Mouse (Mus musculus) lung, embryonic 14.5 days (tissue): ENCODE measurements around the gene Nin. TPM values are rescaled to one million over a fixed set of nuclear protein-coding genes. Genes with fewer than 3 reads are reported as not detected.
A peak's percentile ranks its signal among the peaks of the same experiment; 100 is the strongest.

Experiments used
- ATAC-seq: fragments of 200-750 bp; cut with Nextera tagmentation; 2 replicates; pipeline ENCODE4 v1.8.0; 2017; ENCODE audit warnings: mild to moderate bottlenecking, moderate TSS enrichment, moderate library complexity; ENCODE audit not compliant: insufficient read depth
- DNase-seq: peaks from one replicate; pipeline ENCODE4 v3.0.0-alpha.2; 2015
- H3K27ac ChIP-seq: fragments of 300-500 bp; sonication (generic); 2 replicates; pipeline ENCODE4 v1.5.1; 2014; ENCODE audit warnings: low read depth, mild to moderate bottlenecking, moderate library complexity
- H3K27me3 ChIP-seq: fragments of 300-500 bp; sonication (generic); 2 replicates; pipeline ENCODE4 v1.6.1; 2014; ENCODE audit warnings: low read length, control low read depth; ENCODE audit not compliant: insufficient read depth
- H3K36me3 ChIP-seq: fragments of 300-500 bp; sonication (generic); 2 replicates; pipeline ENCODE4 v1.6.1; 2014; ENCODE audit warnings: control low read depth; ENCODE audit not compliant: insufficient read depth
- H3K4me1 ChIP-seq: fragments of 300-500 bp; sonication (generic); 2 replicates; pipeline ENCODE4 v1.6.1; 2014; ENCODE audit warnings: antibody characterized with exemption, control low read depth; ENCODE audit not compliant: insufficient read depth
- H3K4me2 ChIP-seq: fragments of 300-500 bp; sonication (generic); 2 replicates; pipeline ENCODE4 v1.6.1; 2014; ENCODE audit warnings: mild to moderate bottlenecking
- H3K4me3 ChIP-seq: fragments of 300-500 bp; sonication (generic); 2 replicates; pipeline ENCODE4 v1.5.1; 2014; ENCODE audit warnings: low read depth, low read length
- H3K9ac ChIP-seq: fragments of 300-500 bp; sonication (generic); 2 replicates; pipeline ENCODE4 v1.6.1; 2014
- H3K9me3 ChIP-seq: fragments of 300-500 bp; sonication (generic); 2 replicates; pipeline ENCODE4 v1.6.1; 2016; ENCODE audit warnings: low read depth, low read length, control low read depth
- CTCF ChIP-seq: IDR thresholded peaks from 2 replicates; pipeline ENCODE4 v1.5.1; 2016; ENCODE audit warnings: antibody characterized with exemption, low read depth
- WGBS: fragments of 180-500 bp; shearing (Covaris S2); extraction: QIAGEN DNeasy Blood & Tissue Kit; methylation state at CpG from one replicate; pipeline ENCODE4 v1.1.7; 2014; 5-methylcytosine and 5-hydroxymethylcytosine counted together
- polyA plus RNA-seq: library from polyadenylated mRNA; unstranded; fragments of >200 nt; fragmentation: Nextera tagmentation; extraction: Ambion mirVana; gene quantifications from 2 replicates; pipeline ENCODE4 v1.2.1, GENCODE M21; 2014

The Nin gene
- polyA plus RNA-seq, 1 experiment from 2014 or later: 25.1 TPM

DNA sequence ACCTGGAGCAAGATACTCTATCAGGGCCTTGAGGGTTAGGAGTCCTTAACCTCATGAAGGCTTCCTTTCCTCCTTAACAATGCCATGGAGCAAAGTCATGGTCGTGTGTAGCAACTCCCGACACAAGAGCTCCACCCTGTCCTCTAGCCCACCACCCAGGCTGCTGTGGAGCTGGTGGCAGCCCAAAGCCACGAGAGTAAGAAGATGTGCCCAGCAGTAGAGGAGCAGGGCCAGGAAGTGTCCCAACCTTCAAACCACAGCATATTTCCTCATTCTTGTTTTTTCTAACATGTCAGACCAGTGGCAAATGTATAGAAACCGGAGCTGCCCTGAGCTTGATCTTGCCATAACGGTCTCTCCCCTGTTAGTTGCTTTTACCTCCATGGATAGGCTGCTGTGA is 29.3 kb downstream of the Nin start:
- H3K27ac ChIP-seq: no peak overlapping the region
- ATAC-seq: no peak
- WGBS: 95% methylated on average over 5 of the region's 5 CpGs
- no peaks in the 10 kb centered on the region for H3K27me3 ChIP-seq
- H3K4me2 ChIP-seq: no peak overlapping the region
- DNase-seq: no peak
- no peak overlapping the region for H3K9ac ChIP-seq
- H3K9me3 ChIP-seq: no peaks in the 10 kb centered on the region
- H3K4me1 ChIP-seq: no peaks in the 10 kb centered on the region
- H3K4me3 ChIP-seq: no peak overlapping the region
- TF ChIP-seq CTCF: no peak
- H3K36me3 ChIP-seq: 0 out of 2 replicates have a peak, but pooled peaks cover 6% of the 10 kb centered on the region

DNA sequence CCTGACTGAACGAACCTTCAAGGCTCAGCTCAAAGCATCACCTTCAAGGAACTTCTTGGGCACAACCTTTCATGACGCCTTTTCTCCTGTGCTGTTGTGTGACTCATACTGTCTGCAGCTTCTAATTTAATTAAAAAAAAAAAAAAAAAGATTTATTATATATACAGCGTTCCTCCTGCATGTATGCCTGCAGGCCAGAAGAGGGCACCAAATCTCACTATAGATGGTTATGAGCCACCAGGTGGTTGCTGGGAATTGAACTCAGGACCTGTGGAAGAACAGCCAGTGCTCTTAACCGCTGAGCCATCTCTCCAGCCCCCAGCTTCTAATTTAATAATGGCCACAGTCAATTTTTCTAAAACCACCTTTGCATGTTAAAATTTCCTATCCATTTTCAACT is 29.8 kb downstream of the Nin start:
- Histone ChIP-seq H3K4me2 (no peak overlapping the region), H3K27ac (no peak overlapping the region), H3K4me1 (no peaks in the 10 kb centered on the region), H3K36me3 (0 out of 2 replicates have a peak, but pooled peaks cover 6% of the 10 kb centered on the region), H3K9me3 (no peaks in the 10 kb centered on the region), H3K27me3 (no peaks in the 10 kb centered on the region), H3K4me3 (no peak overlapping the region), H3K9ac (no peak overlapping the region)
- TF ChIP-seq CTCF: peak; percentile 12; the same call in 1 of the 2 replicates
- ATAC-seq (no peak), DNase-seq (no peak)
- 84% methylated on average over 4 of the region's 4 CpGs for WGBS

DNA sequence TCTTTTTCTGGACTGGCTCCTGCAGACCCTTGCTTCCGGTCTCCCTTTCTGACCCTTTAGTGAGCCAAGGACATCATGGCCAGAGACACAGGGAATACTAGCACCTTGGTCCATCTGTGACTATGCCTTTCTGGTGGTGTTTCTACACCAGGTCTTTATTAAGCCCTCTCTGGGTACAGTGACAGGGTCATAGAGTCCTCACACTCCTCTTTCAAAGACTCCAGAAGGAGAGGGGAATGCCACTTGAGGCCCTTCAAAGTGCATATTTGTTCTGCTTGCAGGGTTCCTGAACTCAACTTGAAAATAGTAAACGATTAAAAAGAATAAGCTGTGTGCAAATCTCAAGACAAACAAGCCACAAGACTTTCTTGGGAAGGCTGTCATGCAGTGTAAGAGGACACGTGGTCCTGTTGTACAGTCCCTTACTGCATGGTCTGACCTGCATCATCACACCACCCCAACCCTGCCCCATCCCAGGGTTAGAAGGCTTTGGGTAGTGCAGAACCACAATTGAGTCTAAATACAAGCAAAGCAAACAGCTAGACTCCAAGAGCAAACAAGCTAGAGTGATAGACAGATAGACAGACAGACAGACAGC is 30.5 kb downstream of the Nin start:
- H3K9ac ChIP-seq: no peak overlapping the region
- H3K36me3 ChIP-seq: 0 out of 2 replicates have a peak, but pooled peaks cover 3% of the 10 kb centered on the region
- no peak overlapping the region; the same call in 1 of the 2 replicates for H3K27ac ChIP-seq
- no peaks in the 10 kb centered on the region for H3K9me3 ChIP-seq
- DNase-seq (peak; percentile 15), ATAC-seq (no peak)
- TF ChIP-seq CTCF: no peak
- no peak overlapping the region for H3K4me3 ChIP-seq
- 78% methylated on average over 3 of the region's 3 CpGs for WGBS
- no peaks in the 10 kb centered on the region for H3K27me3 ChIP-seq
- no peaks in the 10 kb centered on the region for H3K4me1 ChIP-seq
- H3K4me2 ChIP-seq: no peak overlapping the region

DNA sequence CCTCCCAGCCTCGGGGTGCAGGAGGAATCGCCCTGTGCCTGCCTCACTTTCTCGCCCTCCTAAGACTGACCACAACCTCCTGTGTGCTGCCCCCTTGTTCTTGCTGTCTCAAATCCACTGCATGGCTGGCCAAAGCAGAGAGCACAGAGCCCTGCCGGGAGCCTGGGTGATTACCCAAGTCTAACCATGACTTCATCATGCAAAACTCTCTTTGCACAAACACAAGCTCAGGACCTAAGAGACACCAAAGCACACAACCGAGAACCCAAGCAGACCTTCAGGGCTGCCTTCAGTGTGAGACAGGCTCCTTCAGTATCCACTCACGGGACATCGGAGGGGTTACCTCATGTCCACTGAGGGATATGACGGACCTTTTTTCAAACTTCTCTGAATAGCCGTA is 31.0 kb downstream of the Nin start:
- no peak overlapping the region for H3K9ac ChIP-seq
- no peaks in the 10 kb centered on the region for H3K9me3 ChIP-seq
- DNase-seq (no peak), ATAC-seq (no peak)
- no peaks in the 10 kb centered on the region for H3K27me3 ChIP-seq
- 79% methylated on average over 9 of the region's 9 CpGs for WGBS
- H3K4me2 ChIP-seq: no peak overlapping the region
- H3K4me3 ChIP-seq: no peak overlapping the region
- H3K27ac ChIP-seq: no peak overlapping the region; the same call in 1 of the 2 replicates
- no peaks in the 10 kb centered on the region for H3K4me1 ChIP-seq
- TF ChIP-seq CTCF: no peak
- peaks cover 6% of the 10 kb centered on the region; the same call in 1 of the 2 replicates for H3K36me3 ChIP-seq

DNA sequence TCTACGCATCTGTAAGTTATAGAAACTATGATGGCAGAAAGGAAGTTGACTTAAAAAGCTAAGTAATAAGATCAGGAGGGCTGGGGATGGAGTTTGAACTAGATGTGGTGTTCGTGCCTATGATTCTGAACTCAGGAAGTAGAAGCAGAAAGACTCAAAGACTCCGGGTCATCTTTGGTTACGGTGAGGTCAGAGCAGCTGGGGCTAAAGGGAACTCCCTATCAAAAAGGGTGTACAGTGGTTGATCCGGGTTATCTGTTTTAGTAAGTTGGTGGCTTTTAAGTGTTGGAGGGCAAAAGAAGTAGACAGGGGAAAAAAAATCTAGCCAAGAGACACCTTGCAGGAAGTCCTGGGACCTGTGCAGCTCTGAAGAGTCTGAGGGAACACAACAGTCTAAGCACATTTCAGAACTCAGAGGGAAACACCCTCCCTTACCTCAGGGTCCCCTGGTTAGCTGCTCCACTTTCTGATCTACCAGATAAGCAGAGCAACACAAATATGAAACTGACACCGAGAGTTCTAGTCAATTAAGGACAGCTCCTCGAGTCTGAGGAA is 35.0 kb downstream of the Nin start:
- peaks cover 13% of the 10 kb centered on the region; the same call in 1 of the 2 replicates for H3K36me3 ChIP-seq
- no peak overlapping the region for H3K9ac ChIP-seq
- no peak overlapping the region for H3K27ac ChIP-seq
- H3K9me3 ChIP-seq: no peaks in the 10 kb centered on the region
- 83% methylated on average over 7 of the region's 7 CpGs for WGBS
- DNase-seq: no peak
- no peak for ATAC-seq
- no peak overlapping the region for H3K4me2 ChIP-seq
- H3K4me3 ChIP-seq: no peak overlapping the region
- no peak for TF ChIP-seq CTCF
- H3K4me1 ChIP-seq: no peaks in the 10 kb centered on the region
- no peaks in the 10 kb centered on the region for H3K27me3 ChIP-seq

DNA sequence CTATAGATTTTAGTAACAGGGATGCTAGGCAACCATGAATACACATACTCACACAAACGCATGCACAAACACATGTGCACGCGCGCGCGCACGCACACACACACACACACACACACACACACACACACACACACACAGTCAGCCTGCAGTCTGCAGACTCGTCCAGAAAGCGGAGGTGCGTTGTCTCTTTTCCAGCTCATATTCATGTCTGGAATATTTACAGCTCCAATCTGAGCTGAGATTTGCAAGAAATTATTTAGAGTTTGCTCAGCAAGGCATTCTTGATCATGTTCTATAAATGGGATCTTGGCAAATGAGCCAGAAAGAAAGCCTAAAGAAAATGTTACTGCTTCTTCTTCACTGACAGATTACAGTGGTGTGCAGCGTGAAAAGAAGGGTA is 37.0 kb downstream of the Nin start:
- WGBS: 89% methylated on average over 11 of the region's 11 CpGs
- Histone ChIP-seq H3K9me3 (no peaks in the 10 kb centered on the region), H3K9ac (no peak overlapping the region), H3K27ac (no peak overlapping the region), H3K4me2 (no peak overlapping the region), H3K4me3 (no peak overlapping the region), H3K27me3 (no peaks in the 10 kb centered on the region), H3K4me1 (no peaks in the 10 kb centered on the region), H3K36me3 (peaks cover 13% of the 10 kb centered on the region; the same call in 1 of the 2 replicates)
- DNase-seq (no peak), ATAC-seq (no peak)
- TF ChIP-seq CTCF: no peak

DNA sequence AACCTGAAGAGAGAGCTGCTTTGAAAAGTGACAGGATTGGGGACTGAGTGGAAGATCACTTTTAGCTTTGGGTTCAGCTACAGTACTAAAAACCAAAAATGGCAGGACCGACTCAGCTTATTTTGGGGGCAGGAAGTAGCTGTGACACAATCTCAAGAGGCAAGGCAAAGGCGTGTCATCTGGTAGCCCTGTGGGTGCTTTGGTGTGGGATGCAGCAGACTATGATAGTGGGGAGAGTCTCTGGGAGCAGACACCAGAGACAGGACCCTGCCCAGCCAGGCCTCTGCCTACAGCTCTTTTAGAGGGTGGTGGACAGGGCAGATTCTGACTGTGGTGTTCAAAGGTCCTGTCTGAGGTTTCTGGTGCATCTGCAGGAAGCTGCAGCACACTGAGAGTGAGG is 38.5 kb downstream of the Nin start:
- Histone ChIP-seq H3K4me3 (no peak overlapping the region), H3K4me1 (no peaks in the 10 kb centered on the region), H3K4me2 (no peak overlapping the region), H3K27ac (no peak overlapping the region), H3K9ac (no peak overlapping the region), H3K9me3 (no peaks in the 10 kb centered on the region), H3K36me3 (peaks cover 13% of the 10 kb centered on the region; the same call in 1 of the 2 replicates), H3K27me3 (no peaks in the 10 kb centered on the region)
- 86% methylated on average over 2 of the region's 2 CpGs for whole genome bisulfite sequencing
- DNase-seq (no peak), ATAC-seq (no peak)
- TF ChIP-seq CTCF: no peak
